Mouse (Mus musculus) sigmoid colon, adult 10 weeks (tissue): ENCODE measurements around the gene Sh3bp2. TPM values are rescaled to one million over a fixed set of nuclear protein-coding genes. Genes with fewer than 3 reads are reported as not detected.

Experiments used
- polyA plus RNA-seq: library from polyadenylated mRNA; stranded (reverse); fragments of 350-450 nt; fragmentation: Illumina TruSeq; extraction: RNeasy Lipid Tissue Mini Kit (QIAGEN cat#74804); gene quantifications from one replicate; pipeline ENCODE4 v1.2.3, GENCODE M21; 2014; ENCODE audit warnings: low read depth, low replicate concordance

Gene Sh3bp2
- polyA plus RNA-seq, result 1.1 TPM

DNA sequence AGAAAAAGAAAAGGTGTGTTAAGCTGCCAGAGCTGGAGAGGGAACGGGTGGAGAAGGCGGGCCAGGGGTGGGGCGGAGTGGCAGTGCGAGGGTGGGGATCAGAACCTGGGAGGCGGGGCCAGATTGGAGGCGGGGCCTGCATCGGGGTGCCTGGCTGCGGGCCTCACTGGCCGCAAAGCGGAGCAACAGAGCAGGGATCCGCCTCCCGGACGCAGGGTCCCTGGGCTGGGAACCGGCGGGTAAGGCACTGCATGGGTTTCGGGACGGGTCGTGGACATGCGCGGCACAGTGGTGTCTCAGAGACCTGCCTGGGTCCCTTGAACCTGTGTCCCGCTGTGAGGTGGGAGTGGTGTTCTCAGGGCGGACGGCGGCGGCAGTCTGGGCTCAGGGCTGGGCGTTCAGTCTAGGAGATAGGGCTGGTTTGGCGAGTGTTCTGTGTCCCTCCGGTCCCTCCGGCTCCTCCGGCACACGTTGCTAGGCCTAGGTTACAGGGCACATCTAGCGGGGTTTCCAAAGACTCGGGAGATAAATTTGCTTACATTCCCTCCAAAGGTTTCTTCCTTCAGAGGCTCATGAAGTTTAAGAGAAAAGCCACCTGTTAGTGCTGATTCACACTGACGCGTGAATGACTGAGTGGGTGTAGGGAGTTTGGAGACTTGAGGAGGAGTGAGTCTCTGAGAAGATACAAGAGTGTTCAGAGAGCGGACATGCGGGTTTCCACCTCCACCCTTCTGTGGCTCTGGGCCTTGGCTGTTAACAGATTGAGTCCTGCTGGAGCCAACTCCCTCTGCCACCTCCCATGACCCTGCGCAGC, at the start of gene Sh3bp2:
TSS of gene Sh3bp2 (plus strand) at position 176 of the 814 bp plus-strand sequence.

DNA sequence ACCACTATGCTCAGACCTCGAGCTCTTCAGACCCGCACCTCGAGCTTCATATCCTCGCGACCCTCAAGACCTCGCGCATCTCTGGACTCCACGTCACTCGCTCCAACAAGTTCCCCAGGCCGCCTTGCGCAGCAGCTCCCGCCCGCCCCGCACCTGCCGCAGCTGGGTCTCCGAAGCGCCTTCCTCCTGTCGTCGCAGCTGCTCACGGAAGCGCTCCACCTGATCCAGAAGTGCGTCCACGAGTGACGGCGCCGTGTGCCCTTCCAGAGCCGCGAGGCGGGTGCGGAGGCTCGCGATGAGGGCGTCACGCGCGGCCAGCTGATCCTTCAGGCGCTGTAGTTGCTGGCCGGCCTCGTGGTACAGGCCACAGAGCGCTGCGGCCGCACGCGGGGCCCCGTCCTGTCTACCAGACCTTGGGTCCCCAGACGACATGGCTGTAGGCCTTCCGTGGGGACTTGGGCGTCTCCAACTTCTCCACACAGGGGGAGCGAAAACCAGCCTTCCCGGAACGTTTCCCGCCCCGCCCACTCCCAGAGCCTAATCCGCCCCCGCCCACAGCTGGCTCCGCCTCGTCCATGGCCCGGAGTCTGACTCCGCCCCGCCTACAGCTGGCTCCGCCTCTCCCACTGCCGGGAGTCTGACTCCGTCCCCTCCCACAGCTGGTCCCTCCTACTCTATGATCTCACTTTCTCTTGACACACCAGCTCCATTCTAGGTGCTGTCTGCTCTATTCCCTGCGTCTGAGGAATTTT, 12.0 kb upstream of the Sh3bp2 start, which contains the start of gene Tnip2:
TSS of gene Tnip2 (minus strand) at position 526 of the 752 bp plus-strand sequence.

DNA sequence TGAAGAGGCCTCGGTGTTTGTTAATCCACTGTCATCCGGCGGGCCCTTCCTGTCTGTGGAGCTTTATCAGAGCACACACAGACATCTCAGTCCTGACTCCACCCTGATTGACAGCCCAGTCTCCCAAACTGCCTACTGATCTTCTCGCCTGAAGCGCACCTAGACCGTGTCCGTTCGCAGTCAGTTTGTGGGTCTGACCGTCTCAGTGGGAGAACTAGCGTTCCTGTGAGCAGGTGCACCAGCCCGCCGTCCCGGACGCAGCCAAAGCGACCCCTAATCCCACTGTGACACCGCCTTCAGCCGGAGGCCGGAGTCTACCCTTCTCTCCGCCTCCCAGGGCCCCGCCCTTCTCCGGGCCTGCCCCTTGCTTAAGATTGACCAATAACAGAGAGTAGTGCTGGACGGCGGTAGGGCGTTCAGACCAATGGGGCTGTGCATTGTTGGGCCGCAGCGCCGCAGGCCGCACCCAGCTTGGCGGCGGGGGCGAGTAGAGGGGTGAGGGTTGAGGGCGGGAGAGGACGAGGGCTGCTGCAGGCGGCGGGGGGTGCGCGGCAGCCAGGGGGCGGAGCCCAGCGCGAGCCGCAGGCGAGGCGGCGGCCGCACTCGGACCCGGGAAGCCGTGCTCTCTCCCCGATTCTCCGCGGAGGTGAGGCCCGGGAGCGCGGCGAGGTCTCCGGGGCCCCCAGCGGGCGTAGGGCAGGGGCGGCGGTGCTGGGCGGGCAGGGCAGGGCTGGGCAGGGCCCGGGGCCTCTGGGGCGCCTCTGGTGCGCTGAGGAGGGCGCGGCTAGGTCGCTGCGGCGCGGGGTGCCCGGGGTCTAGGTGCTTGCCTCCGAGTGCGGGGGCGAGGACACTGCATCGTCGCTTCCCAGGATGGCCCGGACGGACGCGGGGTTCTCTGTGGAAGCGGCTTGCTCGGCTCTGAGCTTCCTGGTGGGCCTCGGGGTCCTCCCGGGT, 47.9 kb downstream of the Sh3bp2 start, which contains the start of gene Add1:
TSS of gene Add1 (plus strand) at position 397 of the 954 bp plus-strand sequence.

Other genes with a start within 250 kb of the Sh3bp2 start
- gene Zfyve28, start 237.4 kb upstream of the Sh3bp2 start, polyA plus RNA-seq, result not detected
- gene Cfap99, start 237.2 kb upstream of the Sh3bp2 start, polyA plus RNA-seq, result not detected
- gene Rnf4, start 189.5 kb upstream of the Sh3bp2 start, polyA plus RNA-seq, result 125 TPM
- gene Fam193a, start 155.9 kb upstream of the Sh3bp2 start, polyA plus RNA-seq, result 23.4 TPM
- gene Tnip2, start 11.8 kb upstream of the Sh3bp2 start, polyA plus RNA-seq, result 11.1 TPM
- gene Add1, start 47.8 kb downstream of the Sh3bp2 start, polyA plus RNA-seq, result 177 TPM
- 1.2 TPM for gene Mfsd10, start 111.4 kb downstream of the Sh3bp2 start, polyA plus RNA-seq
- gene Nop14, start 134.3 kb downstream of the Sh3bp2 start, polyA plus RNA-seq, result 19.7 TPM
- gene Grk4, start 134.5 kb downstream of the Sh3bp2 start, polyA plus RNA-seq, result 8.1 TPM
- gene Htt, start 235.9 kb downstream of the Sh3bp2 start, polyA plus RNA-seq, result 11.2 TPM